Mouse (Mus musculus) CD4-positive, CD25-positive, alpha-beta regulatory T cell, adult 4 months (primary cell): ENCODE data around the gene Slco3a1. TPM values are rescaled to one million over a fixed set of nuclear protein-coding genes. Genes with fewer than 3 reads are reported as not detected.

Experiments used
- ATAC-seq: one replicate; pipeline ENCODE4 v1.8.0; 2017
- polyA plus RNA-seq, 2 experiments: library from polyadenylated mRNA; unstranded; fragments of 100-300 nt; shearing (Covaris generic); gene quantifications; one replicate each; pipeline ENCODE4 v1.2.1; 2017

Slco3a1 gene
- polyA plus RNA-seq, 2 experiments from 2014 or later = 16.7 to 18.0 TPM

DNA sequence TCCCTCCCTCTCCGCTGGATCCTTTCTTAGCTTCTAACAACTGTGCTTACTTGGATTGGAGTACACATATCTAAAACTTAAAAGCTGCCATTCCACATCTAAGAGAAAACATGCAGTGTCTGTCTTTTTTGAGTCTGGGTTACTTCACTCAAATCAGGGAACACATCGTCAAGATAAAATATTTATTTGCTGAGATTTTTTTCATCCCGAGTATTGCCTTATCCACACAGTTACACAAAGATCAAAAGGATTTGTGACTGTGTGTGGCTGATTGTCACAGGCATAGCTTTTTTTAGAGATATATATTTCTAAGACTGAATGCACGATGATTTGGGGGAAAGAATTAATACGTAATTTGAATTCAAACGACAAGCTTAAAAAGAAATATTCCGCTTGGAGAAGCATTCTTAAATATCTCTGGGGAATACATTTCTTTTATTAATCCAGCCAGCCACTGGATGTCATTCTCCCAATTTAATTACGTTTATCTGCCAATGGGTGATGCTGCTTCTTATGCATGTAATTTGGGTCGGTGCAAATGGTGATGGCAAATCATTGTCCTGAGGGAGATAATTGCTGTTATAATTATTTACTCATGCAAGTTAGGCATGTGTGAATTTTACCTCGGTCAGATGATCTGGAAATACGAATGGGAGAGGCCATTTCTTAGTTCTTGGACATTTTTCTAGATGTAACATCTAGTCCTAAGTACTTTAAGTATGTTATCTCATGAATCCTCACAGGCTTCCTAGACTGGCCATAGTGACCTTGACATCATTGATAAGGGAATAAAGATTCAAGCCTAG lies 285.1 kb downstream of the Slco3a1 start:
- no peak for ATAC-seq

DNA sequence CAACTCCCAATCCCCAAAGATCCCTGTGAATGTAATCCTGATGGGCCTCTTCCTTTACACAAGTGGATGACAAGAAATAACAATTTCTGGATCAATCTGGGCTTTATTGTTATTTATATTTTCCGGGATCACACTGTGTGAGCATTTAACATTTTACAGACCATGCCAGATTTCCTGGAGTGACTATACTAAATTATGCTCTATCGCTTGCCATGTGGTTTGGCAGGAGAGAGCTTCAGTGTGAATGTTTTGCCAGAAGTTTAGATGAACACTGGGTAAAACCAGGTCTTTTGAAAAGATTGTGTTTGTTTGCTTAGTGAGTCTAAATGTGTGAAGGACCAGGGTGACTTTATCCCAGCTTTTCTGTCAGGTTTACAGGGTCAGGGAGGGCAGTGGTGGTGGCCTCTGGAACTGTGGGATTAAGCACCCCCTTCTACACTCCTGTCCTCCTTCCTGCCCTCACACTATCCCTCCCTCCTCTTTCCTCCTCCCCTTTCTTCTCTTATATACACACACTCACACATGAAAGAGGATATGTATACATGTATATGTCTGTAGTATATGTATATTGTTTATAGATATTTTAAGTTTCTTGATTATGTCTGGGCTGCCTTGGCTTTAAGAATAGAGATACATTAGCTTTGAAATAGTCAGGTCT lies 287.9 kb downstream of the Slco3a1 start:
- no peak for ATAC-seq

DNA sequence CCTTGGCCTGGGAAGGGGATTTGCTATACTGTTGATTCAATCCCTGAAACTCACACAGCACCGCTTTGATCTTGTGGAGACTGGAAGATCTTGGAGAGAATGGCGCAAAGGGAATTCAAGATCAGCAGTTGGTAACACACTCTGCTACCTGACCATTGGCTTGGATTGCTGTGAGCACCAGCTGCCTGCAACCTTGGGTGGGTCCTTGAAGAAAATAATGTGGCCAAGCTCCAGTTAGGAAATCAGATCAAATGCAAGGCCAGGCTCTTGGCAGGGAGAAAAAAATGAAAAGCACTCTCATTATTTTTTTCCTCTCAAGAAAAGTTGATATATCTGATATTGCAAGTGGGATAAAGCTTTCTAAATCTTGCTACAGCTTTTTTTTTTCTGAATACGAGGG lies 298.3 kb downstream of the Slco3a1 start:
- ATAC-seq = no peak

DNA sequence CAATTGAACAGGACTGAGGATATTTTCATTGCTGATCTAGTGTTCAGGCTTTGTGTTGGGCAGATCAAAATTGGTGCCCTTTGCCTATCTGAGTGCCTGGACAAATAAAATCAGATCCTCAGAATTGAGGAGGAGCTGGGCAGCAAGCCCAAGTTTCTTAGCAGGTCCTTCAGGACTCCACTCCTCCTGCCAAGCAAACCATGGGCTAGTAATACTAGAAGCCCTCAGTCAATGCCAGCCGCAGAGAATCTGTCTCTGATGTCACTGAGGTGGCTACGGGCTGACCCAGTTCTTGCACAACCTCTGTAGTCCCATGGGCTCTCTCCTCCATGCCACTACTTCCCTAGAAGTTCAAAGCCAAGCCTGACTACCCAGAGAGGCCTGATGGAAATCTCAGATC lies 302.5 kb downstream of the Slco3a1 start:
- ATAC-seq = no peak

DNA sequence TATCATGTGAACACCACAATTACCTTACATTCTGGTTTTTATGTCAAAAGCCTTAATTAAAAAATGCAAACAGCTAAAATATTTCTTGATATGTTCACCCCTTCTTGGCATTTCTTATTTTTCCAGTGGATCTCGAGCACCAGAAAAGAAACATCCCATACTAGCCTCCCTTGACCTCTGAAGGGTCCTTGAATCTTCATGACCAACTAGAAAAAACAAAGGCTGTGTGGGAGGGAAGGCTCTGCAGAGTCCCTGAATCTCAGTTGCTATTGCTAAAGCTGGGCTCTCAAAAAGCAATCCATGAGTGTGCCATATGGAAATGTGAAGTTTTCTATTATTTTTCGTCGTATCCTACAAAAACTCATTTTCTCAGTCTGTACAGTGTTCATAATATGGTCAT lies 313.3 kb downstream of the Slco3a1 start:
- no peak for ATAC-seq

DNA sequence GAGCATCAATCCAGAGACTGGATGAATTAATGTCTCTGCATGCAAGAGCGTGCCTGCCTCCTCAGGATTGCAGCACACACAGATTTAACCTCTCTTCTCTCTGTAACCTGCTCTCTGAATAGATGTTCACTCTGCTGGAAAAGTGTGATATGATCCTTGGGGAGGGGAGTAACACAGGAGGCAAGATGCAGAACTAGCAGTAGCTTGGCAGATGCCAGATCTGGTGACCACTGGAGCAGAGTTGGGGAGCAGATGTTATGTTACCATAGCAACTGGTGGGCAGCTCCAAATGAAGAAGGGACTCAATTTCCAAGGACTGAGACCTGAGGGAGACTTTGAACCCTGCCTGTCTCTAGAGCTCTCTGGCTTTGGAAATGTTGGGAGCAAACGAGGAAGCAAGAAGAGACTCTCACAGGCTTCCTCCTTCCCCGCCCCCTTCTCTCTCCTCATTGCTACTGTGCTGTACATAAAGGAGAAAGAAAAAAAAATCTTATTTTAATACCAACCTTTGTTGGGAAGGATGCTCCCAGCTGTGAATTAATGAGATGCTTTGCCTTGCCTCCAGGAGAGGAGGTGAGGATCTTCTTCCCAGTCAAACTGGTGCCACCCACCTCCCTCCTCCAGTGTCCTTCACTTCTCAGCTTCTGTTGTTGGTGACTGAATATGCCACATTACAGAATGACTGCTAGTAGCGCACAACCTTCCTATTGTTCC lies 314.0 kb downstream of the Slco3a1 start:
- no peak for ATAC-seq
